Mouse (Mus musculus): ENCODE results near the gene Il17re.

The Il17re gene

GRCm38 (mm10) chr6:113457952-113458534, at the start of gene Il17re:
TSS of gene Il17re (plus strand) at chr6:113458484.
- DNase-seq (ENCODE audit: low spot score in 2 of 2) = no peak

GRCm38 (mm10) chr6:113410001-113410400, 48.3 kb upstream of the Il17re start:
- DNase-seq (ENCODE audit: low spot score in 2 of 2) = no peak

GRCm38 (mm10) chr6:113416416-113416815, 41.9 kb upstream of the Il17re start:
- DNase-seq (ENCODE audit: low spot score in 2 of 2) = no peak

- DNase-seq (ENCODE audit: low spot score in 2 of 2) = no peak
Observed at GRCm38 (mm10) chr6:113418441-113419198, 39.7 kb upstream of the Il17re start.

DNA sequence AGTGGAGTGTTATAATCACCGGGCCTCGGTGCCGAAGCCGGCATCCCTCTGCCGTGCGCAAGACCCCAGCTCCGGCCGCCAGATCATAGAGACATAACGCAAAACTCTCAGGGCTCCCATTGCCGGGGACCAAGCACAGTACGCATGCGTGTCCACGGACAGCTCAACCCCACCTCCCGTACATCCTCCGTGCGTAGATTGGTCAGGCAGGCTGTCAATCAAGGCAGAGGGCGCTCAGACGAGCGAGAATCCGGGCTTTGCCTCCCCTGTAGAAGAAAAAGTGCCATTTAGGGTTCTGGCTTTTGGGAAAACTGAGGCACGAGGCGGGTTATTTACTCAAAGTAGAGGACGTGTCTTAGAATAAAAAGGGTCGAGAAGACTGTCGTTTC, 39.1 kb upstream of the Il17re start, which contains the start of gene Rpusd3:
TSS of gene Rpusd3 (minus strand) at position 142 of the 389 bp plus-strand sequence.
- DNase-seq (ENCODE audit: low spot score in 2 of 2) = peak; percentile 92

DNA sequence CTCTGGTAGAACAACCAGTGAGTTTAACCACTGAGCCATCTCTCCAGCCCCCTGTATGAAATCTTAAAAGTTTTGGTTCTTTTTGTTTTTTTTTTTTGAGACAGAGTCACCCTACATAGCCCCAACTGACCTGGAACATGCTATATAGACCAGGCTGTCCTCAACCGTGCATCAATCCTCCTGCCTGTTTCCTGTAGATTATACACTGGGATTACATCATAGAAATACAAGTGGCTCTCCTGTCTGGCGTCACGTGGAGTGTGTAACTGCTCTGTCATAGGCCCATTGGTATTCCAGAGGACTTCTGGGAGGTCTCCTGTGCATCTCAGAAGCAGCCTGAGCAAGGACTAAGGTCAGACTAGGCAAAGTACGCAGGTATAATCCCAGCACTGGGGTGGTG, 35.3 kb upstream of the Il17re start:
- no peak for DNase-seq (ENCODE audit: low spot score in 2 of 2)

GRCm38 (mm10) chr6:113424187-113424586, 34.1 kb upstream of the Il17re start:
- DNase-seq (ENCODE audit: low spot score in 2 of 2) = no peak

DNA sequence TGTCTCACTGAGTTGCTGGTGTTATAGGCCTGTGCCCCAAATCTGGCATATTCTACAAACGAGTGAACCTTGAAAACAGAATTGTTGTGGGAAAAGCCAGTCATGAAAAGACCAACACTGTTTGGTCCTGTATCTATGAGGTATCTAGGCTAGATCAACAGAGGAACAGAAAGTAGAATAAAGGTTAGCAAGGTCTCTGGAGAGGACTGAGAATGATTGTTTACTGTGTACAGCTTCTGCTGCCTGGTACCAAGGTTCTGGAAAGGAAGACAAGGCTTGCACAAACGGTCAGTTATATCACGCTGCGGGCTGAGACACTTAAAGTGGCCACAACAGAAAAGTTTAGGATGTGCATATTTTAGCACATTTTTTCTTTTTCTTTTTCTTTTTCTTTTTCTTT, 31.6 kb upstream of the Il17re start:
- DNase-seq (ENCODE audit: low spot score in 2 of 2) = no peak

DNA sequence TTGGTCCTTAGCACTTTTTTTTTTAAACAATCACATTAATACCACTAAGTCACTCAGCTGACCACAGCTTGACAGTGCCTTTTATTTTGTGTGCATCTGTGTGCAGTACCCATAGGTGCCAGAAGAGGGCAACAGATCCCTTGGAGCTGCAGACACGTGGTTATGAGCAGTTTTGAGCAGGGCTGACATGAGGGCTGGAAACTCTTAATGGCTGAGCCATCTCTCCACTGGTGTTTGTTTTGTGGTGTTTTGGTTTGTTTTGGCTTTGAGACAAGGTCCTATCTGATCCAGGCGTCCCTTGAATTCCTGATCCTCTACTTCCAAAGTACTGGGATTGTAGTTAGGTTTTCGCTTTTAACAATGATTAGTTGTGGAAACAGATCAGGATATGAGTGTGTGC, 30.9 kb upstream of the Il17re start:
- no peak for DNase-seq (ENCODE audit: low spot score in 2 of 2)

- DNase-seq (ENCODE audit: low spot score in 2 of 2) = no peak
Observed at GRCm38 (mm10) chr6:113428006-113428405, 30.3 kb upstream of the Il17re start.

DNA sequence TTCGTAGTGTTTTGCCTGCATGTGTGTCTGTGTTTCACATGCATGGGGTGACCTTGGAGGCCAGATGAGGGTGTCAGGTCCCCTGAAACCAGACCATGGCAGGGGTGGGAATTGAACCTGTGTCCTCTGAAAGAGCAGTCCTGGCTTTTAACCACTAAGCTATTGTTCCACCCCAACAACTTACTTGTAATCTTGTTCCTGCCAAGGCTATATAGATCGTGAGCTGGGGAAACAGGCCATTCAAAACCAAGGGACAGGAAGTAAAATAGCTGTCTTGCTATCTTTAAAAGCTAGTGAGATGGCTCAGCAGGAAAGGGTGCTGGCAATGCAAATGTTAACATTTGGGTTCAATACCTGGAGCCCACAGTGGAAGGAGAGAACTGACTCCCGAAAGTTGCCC, 28.3 kb upstream of the Il17re start:
- DNase-seq (ENCODE audit: low spot score in 2 of 2) = no peak

DNA sequence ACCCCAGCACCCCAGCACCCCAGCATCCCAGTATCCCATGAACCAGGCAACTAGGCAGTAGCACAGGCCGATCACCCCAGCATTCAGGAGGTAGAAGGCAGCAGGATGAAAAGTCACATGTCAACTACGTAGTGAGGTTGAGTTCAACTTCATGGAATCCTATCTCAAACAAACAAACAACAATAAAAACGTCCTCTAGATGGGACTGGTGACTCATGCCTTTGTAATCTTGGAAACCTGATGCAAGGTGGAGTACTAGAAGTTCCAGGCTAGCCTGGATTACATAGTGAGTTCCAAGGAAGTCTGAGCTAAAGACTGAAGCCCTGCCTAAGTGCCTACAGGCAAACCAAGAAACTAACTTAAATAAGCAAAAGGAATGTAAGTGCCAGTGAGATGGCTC, 27.4 kb upstream of the Il17re start:
- DNase-seq (ENCODE audit: low spot score in 2 of 2) = no peak

GRCm38 (mm10) chr6:113431801-113432200, 26.5 kb upstream of the Il17re start:
- no peak for DNase-seq (ENCODE audit: low spot score in 2 of 2)

- DNase-seq (ENCODE audit: low spot score in 2 of 2) = no peak
Observed at GRCm38 (mm10) chr6:113433661-113434060, 24.6 kb upstream of the Il17re start.

DNA sequence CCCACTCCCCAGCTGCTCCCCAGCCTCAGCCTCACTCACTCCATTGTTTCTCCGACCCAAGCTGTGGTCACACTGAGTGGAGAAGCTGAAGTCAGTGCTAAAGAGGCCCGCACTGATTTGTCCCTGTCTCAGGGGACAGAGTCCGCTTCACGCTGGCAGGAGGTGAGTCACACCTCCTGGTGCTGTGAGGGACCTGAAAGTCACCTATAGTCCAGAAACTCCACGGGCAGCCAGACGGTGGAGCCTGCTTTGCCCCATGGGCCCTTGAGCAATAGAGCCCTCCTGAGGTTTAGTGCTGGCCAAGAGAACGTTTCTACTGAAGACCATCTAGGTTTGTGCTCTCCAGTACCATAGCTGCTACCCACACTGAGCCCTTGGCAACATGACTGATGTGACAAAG, 23.6 kb upstream of the Il17re start:
- DNase-seq (ENCODE audit: low spot score in 2 of 2) = no peak

DNA sequence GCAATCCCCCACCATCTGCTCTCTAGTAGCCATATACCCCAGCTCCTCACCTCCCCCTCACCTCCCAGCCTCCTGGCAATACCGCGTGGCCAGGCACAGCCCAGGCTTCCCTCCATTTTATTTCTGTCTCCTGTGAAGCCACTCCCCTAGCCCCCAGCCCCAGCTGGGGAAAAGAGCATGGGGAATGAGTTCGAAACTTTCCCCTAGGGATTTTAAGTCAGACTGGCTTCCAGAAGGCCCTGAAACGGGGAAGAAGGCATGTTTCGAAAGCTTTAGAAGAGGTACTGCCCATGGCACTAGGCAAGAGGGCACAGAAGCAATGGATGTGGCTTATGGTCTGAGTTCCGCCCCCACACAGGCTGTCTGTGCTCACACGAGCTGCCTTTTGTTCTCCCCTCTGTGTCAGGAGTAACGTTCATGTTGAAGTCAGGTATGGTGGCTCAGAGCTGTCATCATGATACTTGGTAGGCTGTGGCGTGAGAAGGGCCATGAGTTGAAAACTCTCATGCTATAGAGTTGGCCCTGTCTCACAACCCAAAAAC, 22.5 kb upstream of the Il17re start, which contains the start of gene Cidec:
TSS of gene Cidec (minus strand) at position 97 of the 542 bp plus-strand sequence.
- DNase-seq (ENCODE audit: low spot score in 2 of 2) = no peak

DNA sequence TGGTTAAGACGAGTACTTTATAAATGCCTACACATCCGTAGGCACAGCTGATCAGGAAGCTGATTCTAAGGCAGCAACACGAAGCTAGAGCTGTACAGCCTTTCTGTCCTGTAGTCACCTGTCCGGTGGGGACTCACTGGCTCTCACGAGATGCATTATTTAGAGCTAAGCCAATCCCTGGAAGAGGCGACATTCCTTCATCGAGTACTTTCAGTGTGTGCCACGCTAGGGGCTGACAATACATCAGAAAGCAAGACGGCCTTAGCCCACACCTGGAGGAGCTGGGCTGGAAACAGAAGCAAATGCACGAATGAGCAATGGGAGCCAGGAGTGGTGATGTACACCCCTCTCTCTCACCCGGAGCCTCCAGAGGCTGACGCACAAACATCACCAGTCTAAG, 21.1 kb upstream of the Il17re start:
- no peak for DNase-seq (ENCODE audit: low spot score in 2 of 2)

GRCm38 (mm10) chr6:113438721-113439430, 19.4 kb upstream of the Il17re start:
- no peak for DNase-seq (ENCODE audit: low spot score in 2 of 2)

DNA sequence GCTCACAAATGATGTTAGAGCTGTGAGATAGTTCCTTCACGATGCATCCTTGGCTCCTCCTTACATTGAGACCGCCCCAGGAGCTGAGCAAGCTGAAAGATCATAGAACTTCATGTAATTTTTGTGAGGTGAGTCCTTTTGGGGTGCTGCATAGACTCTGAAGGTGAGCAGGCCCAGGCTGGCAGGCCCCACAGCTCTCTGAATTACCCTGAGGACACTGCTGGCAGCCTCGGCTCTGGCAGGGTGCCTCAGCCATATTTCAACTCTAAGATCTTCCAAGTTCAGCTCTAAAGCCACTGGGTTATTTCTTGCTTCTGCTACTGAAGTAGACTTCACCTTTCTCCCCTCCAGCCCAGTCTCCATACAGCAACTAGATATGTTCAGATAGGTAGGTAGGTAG, 17.6 kb upstream of the Il17re start:
- DNase-seq (ENCODE audit: low spot score in 2 of 2) = no peak

DNA sequence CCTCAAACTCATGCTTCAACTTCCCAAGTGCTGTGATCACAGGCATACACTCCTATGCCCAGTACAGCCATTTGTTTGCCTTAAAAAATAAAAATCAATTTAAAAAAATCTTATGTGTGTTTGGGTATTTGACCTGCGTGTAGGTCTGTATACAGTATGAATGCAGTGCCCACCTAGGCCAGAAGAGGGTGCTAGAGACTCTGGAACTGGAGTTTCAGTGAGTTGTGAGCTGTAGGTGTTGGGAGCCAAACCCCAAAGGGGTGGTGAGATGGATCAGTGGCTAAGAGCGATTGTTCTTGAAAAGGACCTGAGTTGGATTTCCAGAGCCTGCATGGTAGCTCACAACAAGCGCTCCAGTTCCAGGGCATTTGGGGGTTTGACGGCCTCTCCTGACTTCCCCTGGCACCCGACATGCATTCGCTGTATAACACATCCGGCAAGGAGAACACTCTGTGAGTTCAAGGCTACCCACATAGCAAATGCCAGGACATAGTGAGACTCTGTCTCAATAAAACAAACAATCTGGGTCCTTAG, 17.1 kb upstream of the Il17re start:
- peak; percentile 29 to 40 for DNase-seq (ENCODE audit: low spot score in 2 of 2)

DNA sequence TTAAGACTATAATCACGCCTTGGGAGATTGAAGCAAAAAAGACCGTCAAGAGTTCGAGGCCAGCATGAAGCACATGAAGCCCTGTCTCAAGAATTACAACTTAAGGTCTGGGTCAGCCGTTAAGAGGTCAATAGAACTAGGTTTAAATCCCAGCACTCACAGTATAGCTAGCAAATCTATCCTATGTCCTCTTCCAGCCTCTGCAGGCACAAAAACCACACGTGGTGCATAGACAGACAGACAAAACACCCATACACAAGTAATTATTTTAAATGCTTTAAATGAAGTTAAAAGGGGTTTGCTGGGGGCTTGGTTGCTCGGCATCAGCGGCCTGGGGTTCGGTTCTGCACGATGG, 16.2 kb upstream of the Il17re start:
- no peak for DNase-seq (ENCODE audit: low spot score in 2 of 2)

DNA sequence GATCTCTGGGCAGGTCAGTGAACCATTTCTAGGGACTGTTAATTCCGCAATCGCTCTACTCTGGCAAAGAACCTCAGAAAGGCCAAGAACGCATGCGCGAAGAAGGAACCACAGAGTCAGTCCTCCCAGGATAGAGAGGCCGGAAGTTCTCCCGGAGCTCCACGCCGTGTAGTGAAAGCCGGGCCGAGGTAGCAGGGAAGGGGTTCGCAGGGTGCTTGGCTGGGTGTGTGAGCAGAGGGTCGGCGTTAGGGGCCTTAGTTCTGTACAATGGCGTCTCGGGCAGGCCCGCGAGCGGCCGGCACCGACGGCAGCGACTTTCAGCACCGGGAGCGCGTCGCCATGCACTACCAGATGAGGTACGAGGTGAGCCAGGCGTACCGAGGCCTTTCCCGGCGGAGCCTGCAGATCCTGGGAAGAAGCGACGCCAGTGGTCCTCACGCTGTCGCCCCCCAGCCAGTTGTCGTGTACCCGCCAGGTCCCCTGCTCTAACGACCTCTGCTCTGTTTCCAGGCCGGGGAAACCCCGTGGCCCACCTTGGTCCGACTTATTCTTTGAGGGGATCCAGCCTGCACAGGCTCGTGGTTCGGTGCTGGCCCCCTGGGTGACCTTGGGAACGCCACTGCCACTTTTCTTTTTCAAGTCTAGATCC, 15.7 kb upstream of the Il17re start, which contains the start of gene Jagn1:
TSS of gene Jagn1 (plus strand) at position 128 of the 649 bp plus-strand sequence.
- peak; percentile 84 to 87 for DNase-seq (ENCODE audit: low spot score in 2 of 2)

Data from right cerebral cortex, postnatal 36 days (tissue).